Mouse (Mus musculus) intestine, postnatal 0 days (tissue): Measurements from ENCODE around the gene Klhl31. TPM values are rescaled to one million over a fixed set of nuclear protein-coding genes. Genes with fewer than 3 reads are reported as not detected.

Experiments used
- ATAC-seq: fragments of 200-750 bp; cut with Nextera tagmentation; 2 replicates; pipeline ENCODE4 v1.8.0; 2017; ENCODE audit warnings: mild to moderate bottlenecking, moderate TSS enrichment, moderate library complexity
- H3K27ac ChIP-seq: fragments of 300-500 bp; sonication (generic); 2 replicates; pipeline ENCODE4 v1.5.1; 2014; ENCODE audit warnings: mild to moderate bottlenecking, low read depth, low read length, moderate library complexity
- H3K27me3 ChIP-seq: fragments of 300-500 bp; sonication (generic); replicated peaks from 2 replicates; pipeline ENCODE4 v1.6.1; 2014; ENCODE audit warnings: low read length, mixed read lengths; ENCODE audit not compliant: control insufficient read depth, insufficient read depth
- H3K36me3 ChIP-seq: fragments of 300-500 bp; sonication (generic); 2 replicates; pipeline ENCODE4 v1.6.1; 2014; ENCODE audit warnings: mild to moderate bottlenecking, moderate library complexity; ENCODE audit not compliant: control insufficient read depth, insufficient read depth
- H3K4me1 ChIP-seq: fragments of 300-500 bp; sonication (generic); replicated peaks from 2 replicates; pipeline ENCODE4 v1.6.1; 2014; ENCODE audit warnings: antibody characterized with exemption, low read length, mixed read lengths; ENCODE audit not compliant: control insufficient read depth, insufficient read depth
- H3K4me2 ChIP-seq: fragments of 300-500 bp; sonication (generic); replicated peaks from 2 replicates; pipeline ENCODE4 v1.6.1; 2014; ENCODE audit warnings: low read depth, mild to moderate bottlenecking, moderate library complexity
- H3K4me3 ChIP-seq: fragments of 300-500 bp; sonication (generic); 2 replicates; pipeline ENCODE4 v1.5.1; 2014; ENCODE audit warnings: low read depth, low read length
- H3K9ac ChIP-seq: fragments of 300-500 bp; sonication (generic); 2 replicates; pipeline ENCODE4 v1.6.1; 2014; ENCODE audit warnings: mild to moderate bottlenecking, low read depth, low read length
- H3K9me3 ChIP-seq: fragments of 300-500 bp; sonication (generic); 2 replicates; pipeline ENCODE4 v1.6.1; 2016; ENCODE audit warnings: mixed run types; ENCODE audit not compliant: control insufficient read depth
- CTCF ChIP-seq: sonication (generic); IDR thresholded peaks from 2 replicates; pipeline ENCODE4 v1.5.1; 2016; ENCODE audit warnings: low read depth, mild to moderate bottlenecking, control low read depth, antibody characterized with exemption, moderate library complexity
- WGBS: fragments of 180-500 bp; shearing (Covaris S2); extraction: QIAGEN DNeasy Blood & Tissue Kit; methylation state at CpG from one replicate; pipeline ENCODE4 v1.1.7; 2014; 5-methylcytosine and 5-hydroxymethylcytosine counted together
- polyA plus RNA-seq: library from polyadenylated mRNA; unstranded; fragments of >200 nt; fragmentation: Nextera tagmentation; extraction: Ambion mirVana; gene quantifications from 2 replicates; pipeline ENCODE4 v1.2.1, GENCODE M21; 2015

Gene Klhl31
- 0.03 TPM in 1 of 2 replicates, not detected in the other for polyA plus RNA-seq

GRCm38 (mm10) chr9:77636450-77636951 is at the start of gene Klhl31:
Gene Klhl31 (plus strand): TSS chr9:77636500.
- Histone ChIP-seq H3K9me3 (no peaks in the 10 kb centered on the region), H3K9ac (no peak within 1 kb of the TSS), H3K36me3 (no peaks in the 10 kb centered on the region), H3K4me2 (no peak within 1 kb of the TSS), H3K4me3 (no peak within 1 kb of the TSS), H3K27me3 (no peaks in the 10 kb centered on the region), H3K4me1 (no peaks in the 10 kb centered on the region), H3K27ac (no peak within 1 kb of the TSS)
- TF ChIP-seq CTCF = no peak
- no peak for ATAC-seq
- 36% methylated on average over 10 of the region's 10 CpGs for WGBS

GRCm38 (mm10) chr9:77586806-77587591 is 49.3 kb upstream of the Klhl31 start:
- H3K4me2 ChIP-seq = no peak overlapping the region
- no peak overlapping the region for H3K4me3 ChIP-seq
- no peaks in the 10 kb centered on the region for H3K36me3 ChIP-seq
- H3K9me3 ChIP-seq = no peaks in the 10 kb centered on the region
- TF ChIP-seq CTCF = no peak
- 73% methylated on average over 6 of the region's 6 CpGs for WGBS
- H3K27me3 ChIP-seq = no peaks in the 10 kb centered on the region
- H3K4me1 ChIP-seq = no peaks in the 10 kb centered on the region
- no peak for ATAC-seq
- H3K27ac ChIP-seq = no peak overlapping the region
- no peak overlapping the region for H3K9ac ChIP-seq

- Histone ChIP-seq H3K9ac (no peak overlapping the region), H3K9me3 (no peaks in the 10 kb centered on the region), H3K4me3 (no peak overlapping the region), H3K27me3 (no peaks in the 10 kb centered on the region), H3K36me3 (no peaks in the 10 kb centered on the region), H3K4me1 (no peaks in the 10 kb centered on the region), H3K27ac (no peak overlapping the region), H3K4me2 (no peak overlapping the region)
- no peak for TF ChIP-seq CTCF
- WGBS = 91% methylated on average over 7 of the region's 7 CpGs
- ATAC-seq = no peak
These were observed 48.7 kb upstream of the Klhl31 start for GRCm38 (mm10) chr9:77587616-77588015.

- Histone ChIP-seq H3K4me2 (no peak overlapping the region), H3K27ac (no peak overlapping the region), H3K9ac (no peak overlapping the region)
These were observed 46.8 kb upstream of the Klhl31 start for GRCm38 (mm10) chr9:77589496-77589895.

GRCm38 (mm10) chr9:77592423-77592822 is 43.9 kb upstream of the Klhl31 start:
- no peak overlapping the region for H3K4me3 ChIP-seq
- no peak overlapping the region for H3K4me2 ChIP-seq
- TF ChIP-seq CTCF = no peak
- 79% methylated on average over 4 of the region's 4 CpGs for WGBS
- no peak overlapping the region for H3K27ac ChIP-seq
- H3K36me3 ChIP-seq = no peaks in the 10 kb centered on the region
- H3K9me3 ChIP-seq = no peaks in the 10 kb centered on the region
- no peaks in the 10 kb centered on the region for H3K4me1 ChIP-seq
- no peak overlapping the region for H3K9ac ChIP-seq
- H3K27me3 ChIP-seq = no peaks in the 10 kb centered on the region
- ATAC-seq = no peak

More at GRCm38 (mm10) chr9:77589496-77589895, 46.8 kb upstream of the Klhl31 start:
- no peaks in the 10 kb centered on the region for H3K27me3 ChIP-seq
- no peak for TF ChIP-seq CTCF
- H3K4me1 ChIP-seq = no peaks in the 10 kb centered on the region
- H3K9me3 ChIP-seq = no peaks in the 10 kb centered on the region
- no peak overlapping the region for H3K4me3 ChIP-seq
- no peak for ATAC-seq
- WGBS = 34% methylated on average over 2 of the region's 2 CpGs
- no peaks in the 10 kb centered on the region for H3K36me3 ChIP-seq

GRCm38 (mm10) chr9:77595006-77595626 is 41.2 kb upstream of the Klhl31 start:
- H3K36me3 ChIP-seq = no peaks in the 10 kb centered on the region
- H3K27ac ChIP-seq = no peak overlapping the region
- H3K27me3 ChIP-seq = no peaks in the 10 kb centered on the region
- no peak for ATAC-seq
- no peak for TF ChIP-seq CTCF
- no peaks in the 10 kb centered on the region for H3K4me1 ChIP-seq
- no peak overlapping the region for H3K4me2 ChIP-seq
- no peak overlapping the region for H3K4me3 ChIP-seq
- H3K9me3 ChIP-seq = no peaks in the 10 kb centered on the region
- WGBS = 46% methylated on average over 12 of the region's 12 CpGs
- H3K9ac ChIP-seq = no peak overlapping the region
